Mouse (Mus musculus) left cerebral cortex, adult 18-20 months (tissue): ENCODE data around the gene Sclt1. TPM values are rescaled to one million over a fixed set of nuclear protein-coding genes. Genes with fewer than 3 reads are reported as not detected.
"Not testable (repeated sequence)": the region's sequence is repeated elsewhere in the genome, so short reads cannot be mapped to it uniquely, and the experiment has no call there.

Source experiments
- DNase-seq, 2 experiments: peaks; one replicate each; pipeline ENCODE4 v3.0.0; 2021 to 2022; ENCODE audit warnings: low spot score in 2 of 2, mixed read lengths in 1 of 2
- long read RNA-seq, 2 experiments: library from polyadenylated mRNA; stranded (forward); transcript quantifications; one replicate each; pipeline ENCODE4 v2.0.0; 2021
- total RNA-seq, 2 experiments: library from RNA; stranded (reverse); gene quantifications; 2 replicates each; pipeline ENCODE4 v1.2.3; 2021

The Sclt1 gene
- total RNA-seq, result 10 to 100 TPM; 15.8 to 19.3 TPM
- long read RNA-seq, experiment 1, transcript Sclt1-201 (21 exons, 3,005 nt), result major isoform, 6 of 12 reads
- long read RNA-seq, experiment 1, partial matches to known transcripts, result 1 of 12 reads
- long read RNA-seq, experiment 1, other reads (novel, unspliced or antisense), result 3 of 12 reads
- long read RNA-seq, experiment 2, partial matches to known transcripts, result 0 of 5 reads
- long read RNA-seq, experiment 2, other reads (novel, unspliced or antisense), result 1 of 5 reads

- peak; percentile 97 to 98 for DNase-seq
Observed at GRCm38 (mm10) chr3:41742278-41742934, at the start of gene Sclt1, which contains the start of gene D3Ertd751e. Gene Sclt1, minus strand, starts transcription at chr3:41742514. Gene D3Ertd751e, plus strand, starts transcription at chr3:41742611.

- no peak for DNase-seq
Observed at GRCm38 (mm10) chr3:41762091-41762490, 19.8 kb upstream of the Sclt1 start.

- DNase-seq, result no peak
Observed at GRCm38 (mm10) chr3:41754556-41754955, 12.2 kb upstream of the Sclt1 start.

GRCm38 (mm10) chr3:41743436-41743835 is 1.1 kb upstream of the Sclt1 start:
- DNase-seq, result no peak

GRCm38 (mm10) chr3:41741601-41742277 is 575 bp downstream of the Sclt1 start:
- DNase-seq, result peak; percentile 2 to 6

GRCm38 (mm10) chr3:41695681-41696080 is 46.6 kb downstream of the Sclt1 start:
- no peak for DNase-seq

- no peak for DNase-seq
Observed at GRCm38 (mm10) chr3:41692440-41693142, 49.7 kb downstream of the Sclt1 start.

- not testable (repeated sequence) for DNase-seq
Observed at GRCm38 (mm10) chr3:41690114-41690640, 52.1 kb downstream of the Sclt1 start.

- no peak for DNase-seq
Observed at GRCm38 (mm10) chr3:41686396-41686795, 55.9 kb downstream of the Sclt1 start.

GRCm38 (mm10) chr3:41682084-41682483 is 60.2 kb downstream of the Sclt1 start:
- DNase-seq, result no peak

- DNase-seq, result no peak
Observed at GRCm38 (mm10) chr3:41676648-41677047, 65.7 kb downstream of the Sclt1 start.

GRCm38 (mm10) chr3:41674778-41675177 is 67.5 kb downstream of the Sclt1 start:
- no peak for DNase-seq

GRCm38 (mm10) chr3:41655642-41656041 is 86.7 kb downstream of the Sclt1 start:
- no peak for DNase-seq

- no peak for DNase-seq
Observed at GRCm38 (mm10) chr3:41620971-41621370, 121.3 kb downstream of the Sclt1 start.

- DNase-seq, result no peak
Observed at GRCm38 (mm10) chr3:41618488-41618887, 123.8 kb downstream of the Sclt1 start.

GRCm38 (mm10) chr3:41618036-41618435 is 124.3 kb downstream of the Sclt1 start:
- no peak for DNase-seq

- DNase-seq, result no peak
Observed at GRCm38 (mm10) chr3:41614230-41614985, 127.9 kb downstream of the Sclt1 start.

GRCm38 (mm10) chr3:41613706-41614105 is 128.6 kb downstream of the Sclt1 start:
- no peak for DNase-seq

- DNase-seq, result no peak
Observed at GRCm38 (mm10) chr3:41612211-41612610, 130.1 kb downstream of the Sclt1 start.

- DNase-seq, result no peak
Observed at GRCm38 (mm10) chr3:41609071-41609470, 133.2 kb downstream of the Sclt1 start.

GRCm38 (mm10) chr3:41607467-41607866 is 134.8 kb downstream of the Sclt1 start:
- DNase-seq, result no peak
